Mouse (Mus musculus): ENCODE measurements around the gene Gm8765.
"Not testable (repeated sequence)": the region's sequence is repeated elsewhere in the genome, so short reads cannot be mapped to it uniquely, and the experiment has no call there.

Gm8765 gene

DNA sequence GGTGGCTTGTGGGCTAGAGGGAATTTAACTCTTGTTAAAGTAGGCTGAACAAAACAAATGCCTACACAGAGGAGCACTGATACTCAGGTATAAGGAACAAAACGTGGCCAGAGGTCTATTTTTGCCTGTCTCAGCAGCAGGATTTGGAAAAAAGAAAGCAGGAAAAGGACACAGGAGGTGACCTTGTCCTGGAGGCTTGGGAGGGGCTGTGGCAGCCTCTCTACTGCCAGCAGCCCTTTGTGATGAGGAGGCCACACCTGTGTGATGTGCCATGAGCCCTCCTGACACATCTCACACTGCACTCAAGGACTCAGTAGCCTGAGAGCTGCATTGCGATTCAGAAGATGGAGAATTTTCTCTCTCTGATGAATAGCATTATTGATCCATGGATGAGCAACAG, at the start of gene Gm8765:
Gm8765 (plus strand) TSS at position 301 of the 400 bp plus-strand sequence.
- not testable (repeated sequence) for DNase-seq

DNA sequence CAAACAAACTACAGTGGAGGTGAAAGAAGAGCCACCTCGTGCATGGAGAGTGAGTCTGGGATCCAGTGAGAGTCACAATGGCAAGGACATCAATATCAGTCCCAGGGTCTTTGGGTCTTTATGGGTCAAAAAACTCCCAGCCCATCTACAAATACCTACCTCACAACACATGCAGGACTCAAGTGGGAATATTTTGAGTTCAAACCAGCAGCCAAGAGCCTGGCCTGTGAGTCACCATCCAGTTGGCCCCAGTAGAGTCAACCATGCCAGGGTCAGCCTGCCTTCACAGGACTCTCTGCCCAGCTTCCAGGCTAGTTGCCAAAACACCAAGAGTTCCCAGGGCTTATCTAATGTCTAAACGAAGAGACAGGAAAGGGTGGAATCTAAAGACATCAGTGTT, 49.3 kb upstream of the Gm8765 start:
- not testable (repeated sequence) for DNase-seq

DNA sequence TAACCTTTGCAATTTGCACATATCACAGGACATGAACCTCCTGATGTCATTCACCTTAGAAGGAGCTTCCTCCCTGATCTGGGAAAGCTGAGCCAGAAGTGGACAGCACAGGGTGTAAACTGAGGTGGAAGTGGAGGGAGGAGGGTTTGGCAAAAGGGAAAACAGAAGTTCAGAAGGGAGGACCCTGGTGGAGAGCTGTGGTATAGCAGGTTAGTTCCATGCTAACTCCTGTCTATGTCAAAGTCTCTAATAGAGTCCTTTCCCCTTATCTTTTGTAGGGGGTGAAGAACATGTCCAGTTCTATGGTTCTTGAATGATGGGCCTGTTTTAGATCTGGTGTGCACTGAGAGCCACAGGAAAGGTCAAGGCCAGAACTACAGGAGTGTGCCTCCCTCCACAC, 52.2 kb downstream of the Gm8765 start:
- DNase-seq, result not testable (repeated sequence)

DNA sequence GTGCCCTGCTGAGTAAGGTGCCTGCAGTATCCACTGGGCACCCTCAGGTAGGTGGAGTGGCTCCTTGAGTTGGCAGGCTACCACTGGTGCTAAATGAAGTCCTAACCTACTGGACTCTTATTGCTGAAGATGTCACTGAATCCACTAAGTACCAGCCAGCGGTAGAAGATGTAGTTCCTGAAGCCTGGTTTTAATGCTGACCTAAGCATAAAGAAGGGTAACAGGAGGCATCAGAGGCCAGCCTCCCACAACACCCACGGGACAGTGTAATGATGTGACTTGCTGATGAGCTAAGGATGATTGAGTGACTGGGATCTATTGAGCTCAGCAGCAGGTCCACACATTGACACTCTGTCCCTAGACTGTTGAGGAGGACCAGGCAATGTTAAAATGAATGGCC, 53.6 kb downstream of the Gm8765 start:
- no peak for DNase-seq

DNA sequence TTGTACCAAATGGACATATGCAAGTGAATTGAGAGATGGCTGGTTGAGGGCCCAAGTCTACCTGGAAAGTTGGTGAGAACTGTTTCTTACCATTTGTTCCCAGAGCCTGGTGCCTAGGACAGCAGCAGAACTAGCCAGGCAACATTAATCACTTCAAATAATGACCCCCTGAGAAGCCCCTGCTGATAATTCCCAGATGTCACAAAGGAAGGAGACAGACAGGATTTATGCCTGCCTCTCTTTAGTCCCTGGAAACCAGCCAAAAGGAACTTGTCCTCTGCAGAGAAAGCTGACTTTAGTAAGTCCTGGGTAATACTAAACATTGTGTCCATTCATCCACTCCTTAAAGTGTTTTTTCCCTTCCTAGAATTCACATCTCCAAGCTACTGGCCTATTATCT, 54.8 kb downstream of the Gm8765 start:
- DNase-seq, result not testable (repeated sequence)

Data from spleen, adult 18-20 months (tissue).